Mouse (Mus musculus) hematopoietic multipotent progenitor cell, adult 10-12 weeks (in vitro differentiated cells): ENCODE results near the gene Olfr963. TPM values are rescaled to one million over a fixed set of nuclear protein-coding genes. Genes with fewer than 3 reads are reported as not detected.

Experiments
- polyA plus RNA-seq: library from polyadenylated mRNA; stranded (reverse); fragments of >175 nt; gene quantifications from 2 replicates; pipeline ENCODE4 v1.2.3, GENCODE M21; 2012; ENCODE audit warnings: low replicate concordance

Gene Olfr963
- polyA plus RNA-seq, result not detected in 2 replicates

GRCm38 (mm10) chr9:39666905-39667304 lies at the start of gene Olfr963:
TSS of gene Olfr963 (plus strand) at chr9:39667205.

GRCm38 (mm10) chr9:39621073-39621472 lies 45.9 kb upstream of the Olfr963 start, which contains the start of gene Olfr960:
TSS of gene Olfr960 (plus strand) at chr9:39621373.

DNA sequence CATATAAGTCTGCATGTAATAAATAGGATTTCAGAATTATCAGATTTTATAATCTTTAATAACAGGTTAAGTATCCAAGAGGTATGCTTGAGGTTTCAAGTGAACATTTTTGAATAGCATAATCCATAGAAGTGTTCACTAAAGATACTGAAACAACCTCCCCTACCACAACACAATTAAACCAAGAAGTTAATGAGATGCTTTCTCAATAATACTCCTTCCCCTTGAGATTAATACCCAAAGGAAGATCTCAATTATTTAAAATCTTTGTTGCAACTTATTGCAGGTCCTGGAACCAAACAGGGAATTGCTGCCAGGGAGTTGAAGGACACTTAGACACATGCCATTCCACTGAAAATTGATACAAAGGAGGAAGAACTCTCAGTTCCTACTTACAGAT lies 22.2 kb upstream of the Olfr963 start, which contains the start of gene Olfr961:
Gene Olfr961 (plus strand): TSS at position 301 of the 400 bp plus-strand sequence.

DNA sequence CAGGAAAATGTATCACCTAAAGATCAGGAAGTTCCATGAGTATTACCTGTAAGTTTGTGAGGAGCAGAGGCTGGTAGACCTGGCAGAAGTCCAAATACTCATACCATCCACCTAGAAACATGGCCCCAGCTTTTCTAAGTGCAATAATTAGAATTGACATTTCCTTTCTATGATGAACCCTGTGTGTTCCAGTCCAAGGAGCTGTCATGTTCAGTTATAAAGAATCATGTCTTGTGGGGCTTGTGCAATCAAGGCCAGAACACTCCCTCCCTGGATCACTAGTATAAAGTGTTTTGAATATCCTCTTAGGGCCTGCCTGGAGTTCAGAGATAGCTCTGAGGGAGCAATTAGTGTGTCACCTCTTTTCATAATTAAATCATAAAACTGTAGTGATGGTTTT lies 40.0 kb downstream of the Olfr963 start, which contains the start of gene Olfr149:
Gene Olfr149 (minus strand): TSS at position 101 of the 400 bp plus-strand sequence.

DNA sequence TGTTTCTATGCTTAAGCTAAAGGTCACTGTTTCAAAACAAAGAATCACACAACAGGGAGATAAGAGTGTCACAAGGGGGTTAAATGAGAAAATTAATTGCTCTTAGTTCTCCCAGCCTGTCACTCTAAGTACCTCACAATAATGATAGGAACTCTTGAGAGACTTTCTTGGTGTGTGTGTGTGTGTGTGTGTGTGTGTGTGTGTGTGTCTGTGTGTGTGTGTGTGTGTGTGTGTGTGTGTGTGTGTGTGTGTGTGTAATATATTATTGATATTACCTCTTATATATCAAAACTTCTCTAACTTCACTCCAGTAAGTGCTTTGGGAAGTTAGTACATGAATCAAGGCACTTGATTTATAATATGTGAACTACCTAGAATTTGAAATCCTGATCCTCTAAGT lies 44.0 kb downstream of the Olfr963 start, which contains the start of gene Olfr965:
Gene Olfr965 (plus strand): TSS at position 301 of the 400 bp plus-strand sequence.

Other genes starting within 250 kb of the Olfr963 start
- gene Olfr952, start 240.1 kb upstream of the Olfr963 start, polyA plus RNA-seq, result not detected in 2 replicates
- not detected in 2 replicates for gene Olfr954, start 210.5 kb upstream of the Olfr963 start, polyA plus RNA-seq
- not detected in 2 replicates for gene Olfr955, start 195.3 kb upstream of the Olfr963 start, polyA plus RNA-seq
- not detected in 2 replicates for gene Olfr44, start 173.2 kb upstream of the Olfr963 start, polyA plus RNA-seq
- not detected in 2 replicates for gene Olfr957, start 151.4 kb upstream of the Olfr963 start, polyA plus RNA-seq
- not detected in 2 replicates for gene Olfr958, start 113.2 kb upstream of the Olfr963 start, polyA plus RNA-seq
- not detected in 2 replicates for gene Olfr959, start 91.6 kb upstream of the Olfr963 start, polyA plus RNA-seq
- not detected in 2 replicates for gene AW551984, start 62.8 kb upstream of the Olfr963 start, polyA plus RNA-seq
- gene Olfr148, start 56.5 kb upstream of the Olfr963 start, polyA plus RNA-seq, result not detected in 2 replicates
- not detected in 2 replicates for gene Olfr960, start 45.8 kb upstream of the Olfr963 start, polyA plus RNA-seq
- gene Olfr961, start 22.1 kb upstream of the Olfr963 start, polyA plus RNA-seq, result not detected in 2 replicates
- gene Olfr149, start 39.9 kb downstream of the Olfr963 start, polyA plus RNA-seq, result not detected in 2 replicates
- gene Olfr965, start 44.1 kb downstream of the Olfr963 start, polyA plus RNA-seq, result not detected in 2 replicates
- gene Olfr150, start 63.8 kb downstream of the Olfr963 start, polyA plus RNA-seq, result not detected in 2 replicates
- not detected in 2 replicates for gene Olfr967, start 79.0 kb downstream of the Olfr963 start, polyA plus RNA-seq
- gene Olfr968, start 116.0 kb downstream of the Olfr963 start, polyA plus RNA-seq, result not detected in 2 replicates
- gene Olfr969, start 123.7 kb downstream of the Olfr963 start, polyA plus RNA-seq, result not detected in 2 replicates
- not detected in 2 replicates for gene Olfr970, start 141.7 kb downstream of the Olfr963 start, polyA plus RNA-seq
- not detected in 2 replicates for gene Olfr971, start 169.7 kb downstream of the Olfr963 start, polyA plus RNA-seq
- not detected in 2 replicates for gene Olfr972, start 199.2 kb downstream of the Olfr963 start, polyA plus RNA-seq
- gene Olfr229, start 240.1 kb downstream of the Olfr963 start, polyA plus RNA-seq, result not detected in 2 replicates